Mouse (Mus musculus) granulocyte monocyte progenitor cell, adult 5-6 weeks (primary cell): Measurements from ENCODE around the gene Blmh. TPM values are rescaled to one million over a fixed set of nuclear protein-coding genes. Genes with fewer than 3 reads are reported as not detected.

Source experiments
- total RNA-seq, 2 experiments: library from RNA; stranded (forward) in 1 of 2; stranded (reverse) in 1 of 2; fragments of 200-712, 200-1000 nt in 1 of 2; fragments of >200 nt in 1 of 2; fragmentation: Nextera tagmentation in 1 of 2; gene quantifications; 2 replicates each; pipeline ENCODE4 v1.2.3; 2014 to 2017

The Blmh gene
- total RNA-seq, 2 experiments from 2014 or later, result 83.3 to 226 TPM

Other genes with a start within 250 kb of the Blmh start
- not detected in 2 replicates for gene Trarg1, start 245.0 kb upstream of the Blmh start, total RNA-seq (2014; fragmentation: Nextera tagmentation)
- not detected in 2 replicates for gene Trarg1, start 245.0 kb upstream of the Blmh start, total RNA-seq (2017)
- 14.7 and 14.9 TPM in 2 replicates for gene Gosr1, start 161.2 kb upstream of the Blmh start, total RNA-seq (2014; fragmentation: Nextera tagmentation)
- 47.4 and 93.8 TPM in 2 replicates for gene Gosr1, start 161.2 kb upstream of the Blmh start, total RNA-seq (2017)
- gene Cpd, start 77.8 kb upstream of the Blmh start, total RNA-seq (2014; fragmentation: Nextera tagmentation), result 13.1 and 13.5 TPM in 2 replicates
- 21.1 and 22.2 TPM in 2 replicates for gene Cpd, start 77.8 kb upstream of the Blmh start, total RNA-seq (2017)
- gene Tmigd1, start 22.6 kb upstream of the Blmh start, total RNA-seq (2014; fragmentation: Nextera tagmentation), result not detected in 2 replicates
- not detected in 2 replicates for gene Tmigd1, start 22.6 kb upstream of the Blmh start, total RNA-seq (2017)
- not detected in 2 replicates for gene Slc6a4, start 73.8 kb downstream of the Blmh start, total RNA-seq (2014; fragmentation: Nextera tagmentation)
- not detected in 2 replicates for gene Slc6a4, start 73.8 kb downstream of the Blmh start, total RNA-seq (2017)
- gene Nsrp1, start 153.6 kb downstream of the Blmh start, total RNA-seq (2014; fragmentation: Nextera tagmentation), result 15.6 and 22.8 TPM in 2 replicates
- 18.2 and 22.8 TPM in 2 replicates for gene Nsrp1, start 153.6 kb downstream of the Blmh start, total RNA-seq (2017)